Mouse (Mus musculus) lung, postnatal 36 days (tissue): ENCODE data around the gene Flt3.

Source experiments
- DNase-seq: peaks from one replicate; pipeline ENCODE4 v3.0.0; 2022; ENCODE audit warnings: mixed read lengths

Gene Flt3

GRCm38 (mm10) chr5:147306638-147307397, 93.5 kb downstream of the Flt3 start, which contains the start of gene Cdx2:
TSS of gene Cdx2 (minus strand) at chr5:147307270.
- DNase-seq = no peak

GRCm38 (mm10) chr5:147305856-147306637, 94.2 kb downstream of the Flt3 start:
- no peak for DNase-seq

GRCm38 (mm10) chr5:147305166-147305565, 95.1 kb downstream of the Flt3 start:
- DNase-seq = no peak

- DNase-seq = no peak
Measured at GRCm38 (mm10) chr5:147304276-147305155, 95.8 kb downstream of the Flt3 start.

- no peak for DNase-seq
Measured at GRCm38 (mm10) chr5:147302746-147303400, 97.4 kb downstream of the Flt3 start.

- DNase-seq = no peak
Measured at GRCm38 (mm10) chr5:147302141-147302540, 98.1 kb downstream of the Flt3 start.

GRCm38 (mm10) chr5:147301781-147302070, 98.6 kb downstream of the Flt3 start:
- DNase-seq = no peak

GRCm38 (mm10) chr5:147300917-147301780, 99.1 kb downstream of the Flt3 start:
- no peak for DNase-seq

GRCm38 (mm10) chr5:147300001-147300363, 100.3 kb downstream of the Flt3 start:
- no peak for DNase-seq

GRCm38 (mm10) chr5:147299255-147300000, 100.9 kb downstream of the Flt3 start:
- DNase-seq = peak; percentile 61

- no peak for DNase-seq
Measured at GRCm38 (mm10) chr5:147297249-147297648, 103.0 kb downstream of the Flt3 start.

GRCm38 (mm10) chr5:147294121-147294520, 106.2 kb downstream of the Flt3 start:
- DNase-seq = peak; percentile 7

- DNase-seq = peak; percentile 68
Measured at GRCm38 (mm10) chr5:147293127-147293910, 107.0 kb downstream of the Flt3 start.

- DNase-seq = no peak
Measured at GRCm38 (mm10) chr5:147292506-147293120, 107.7 kb downstream of the Flt3 start.

GRCm38 (mm10) chr5:147291764-147292505, 108.4 kb downstream of the Flt3 start:
- DNase-seq = no peak

- DNase-seq = no peak
Measured at GRCm38 (mm10) chr5:147284365-147284764, 115.9 kb downstream of the Flt3 start.
